Mouse (Mus musculus): ENCODE measurements around the gene Zfp97. TPM values are rescaled to one million over a fixed set of nuclear protein-coding genes. Genes with fewer than 3 reads are reported as not detected.
"Not testable (repeated sequence)": the region's sequence is repeated elsewhere in the genome, so short reads cannot be mapped to it uniquely, and the experiment has no call there.

The Zfp97 gene
- 4.1 TPM in 1 of 2 replicates, not detected in the other for polyA plus RNA-seq (2011; ENCODE audit: insufficient read depth, insufficient read length, low replicate concordance, missing spikeins)

DNA sequence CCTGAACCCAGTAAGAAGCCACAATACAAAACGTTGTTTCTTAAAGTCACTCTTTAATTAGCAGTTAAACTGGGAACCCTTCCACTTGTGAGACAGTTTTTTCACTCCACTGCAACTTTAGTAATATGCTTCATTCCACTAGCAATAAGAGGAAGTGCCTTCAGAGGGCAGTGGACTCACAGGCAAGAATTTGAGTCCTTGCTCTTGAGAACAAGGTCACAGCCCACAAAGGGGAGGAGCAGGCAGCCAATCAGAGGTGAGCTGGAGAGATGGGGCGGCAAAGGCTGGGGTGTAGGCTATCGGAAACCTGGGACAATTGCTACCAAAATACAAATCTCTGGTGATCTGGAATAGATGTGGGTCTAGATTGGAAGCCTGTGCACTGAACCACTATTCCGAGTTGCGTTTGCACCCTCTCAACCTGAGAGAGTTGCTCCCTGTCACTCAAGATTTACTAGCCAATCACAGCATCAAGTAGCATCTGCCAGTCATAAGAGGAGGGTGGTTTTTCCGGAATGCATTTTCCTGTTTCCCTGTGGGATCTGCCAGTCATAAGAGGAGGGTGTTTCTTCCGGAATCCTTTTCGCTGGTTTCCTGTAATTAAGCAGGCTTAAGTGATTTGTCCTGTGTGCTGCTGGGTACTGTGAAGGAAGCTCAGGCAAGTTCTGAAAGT lies at the start of gene Zfp97:
TSS of gene Zfp97 (plus strand) at position 586 of the 673 bp plus-strand sequence.
- no CpG with 5 or more reads among the region's 8 CpGs for WGBS
- not testable (repeated sequence) for H3K4me1 ChIP-seq (ENCODE audit: control insufficient read depth, insufficient read depth, low read length); H3K27ac ChIP-seq (ENCODE audit: control insufficient read depth, insufficient read depth, low read depth, low read length, poor library complexity); H3K4me3 ChIP-seq (replicated peaks; ENCODE audit: control insufficient read depth, low read depth, low read length)

DNA sequence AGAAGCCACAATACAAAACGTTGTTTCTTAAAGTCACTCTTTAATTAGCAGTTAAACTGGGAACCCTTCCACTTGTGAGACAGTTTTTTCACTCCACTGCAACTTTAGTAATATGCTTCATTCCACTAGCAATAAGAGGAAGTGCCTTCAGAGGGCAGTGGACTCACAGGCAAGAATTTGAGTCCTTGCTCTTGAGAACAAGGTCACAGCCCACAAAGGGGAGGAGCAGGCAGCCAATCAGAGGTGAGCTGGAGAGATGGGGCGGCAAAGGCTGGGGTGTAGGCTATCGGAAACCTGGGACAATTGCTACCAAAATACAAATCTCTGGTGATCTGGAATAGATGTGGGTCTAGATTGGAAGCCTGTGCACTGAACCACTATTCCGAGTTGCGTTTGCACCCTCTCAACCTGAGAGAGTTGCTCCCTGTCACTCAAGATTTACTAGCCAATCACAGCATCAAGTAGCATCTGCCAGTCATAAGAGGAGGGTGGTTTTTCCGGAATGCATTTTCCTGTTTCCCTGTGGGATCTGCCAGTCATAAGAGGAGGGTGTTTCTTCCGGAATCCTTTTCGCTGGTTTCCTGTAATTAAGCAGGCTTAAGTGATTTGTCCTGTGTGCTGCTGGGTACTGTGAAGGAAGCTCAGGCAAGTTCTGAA lies 57.7 kb downstream of the Zfp97 start:
- no CpG with 5 or more reads among the region's 8 CpGs for WGBS
- H3K27ac ChIP-seq (ENCODE audit: control insufficient read depth, insufficient read depth, low read depth, low read length, poor library complexity); H3K4me3 ChIP-seq (replicated peaks; ENCODE audit: control insufficient read depth, low read depth, low read length); H3K4me1 ChIP-seq (ENCODE audit: control insufficient read depth, insufficient read depth, low read length): not testable (repeated sequence)

DNA sequence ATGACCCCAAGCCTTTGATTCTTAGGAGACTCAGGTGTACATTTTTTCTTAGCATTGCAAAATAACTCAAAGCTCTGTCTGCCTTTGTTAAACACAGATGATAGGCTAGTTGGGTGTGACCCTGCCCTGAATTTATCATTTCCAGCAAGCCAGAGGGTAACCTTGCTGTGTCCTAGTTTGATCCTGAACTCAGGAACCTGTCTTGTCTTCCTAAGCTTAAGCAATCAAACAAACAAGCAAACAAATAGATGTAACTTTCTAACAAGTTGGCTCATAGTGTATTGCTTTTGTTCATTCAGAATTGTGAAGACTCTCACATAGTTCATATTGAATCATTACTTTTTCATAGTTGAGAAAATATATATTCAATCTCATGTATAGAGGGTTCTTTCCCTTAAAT lies 73.5 kb downstream of the Zfp97 start:
- H3K4me3 ChIP-seq (replicated peaks; ENCODE audit: control insufficient read depth, low read depth, low read length); H3K4me1 ChIP-seq (ENCODE audit: control insufficient read depth, insufficient read depth, low read length); H3K27ac ChIP-seq (ENCODE audit: control insufficient read depth, insufficient read depth, low read depth, low read length, poor library complexity): not testable (repeated sequence)

DNA sequence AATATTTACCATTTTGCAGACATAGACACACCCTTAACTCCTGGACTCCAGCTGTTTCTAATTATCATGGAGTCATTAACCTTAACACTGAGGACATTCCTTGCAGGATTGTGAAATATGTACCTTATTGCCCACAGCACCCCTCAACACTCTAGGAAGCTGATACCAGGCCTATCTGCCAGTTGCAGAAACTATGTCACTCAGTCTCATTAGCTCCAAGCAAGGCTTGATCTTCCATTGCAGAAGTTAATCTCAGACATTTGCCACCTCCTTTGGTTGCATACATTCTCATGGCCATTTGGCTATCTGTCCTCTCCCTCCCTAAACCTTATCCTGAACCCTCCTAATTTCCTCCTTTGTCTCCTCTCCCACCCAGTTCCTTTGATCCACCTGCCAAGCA lies 74.0 kb downstream of the Zfp97 start:
- no peak for TF ChIP-seq POLR2A (IDR thresholded peaks at IDR 0.05; ENCODE audit: borderline replicate concordance, control insufficient read depth, low read depth, low read length)
- no peak for TF ChIP-seq CTCF (IDR thresholded peaks at IDR 0.05; ENCODE audit: control insufficient read depth, insufficient read depth, low read length)
- Histone ChIP-seq H3K4me3 (replicated peaks; ENCODE audit: control insufficient read depth, low read depth, low read length) (no peak overlapping the region), H3K4me1 (ENCODE audit: control insufficient read depth, insufficient read depth, low read length) (no peaks in the 10 kb centered on the region), H3K27ac (ENCODE audit: control insufficient read depth, insufficient read depth, low read depth, low read length, poor library complexity) (no peak overlapping the region)

DNA sequence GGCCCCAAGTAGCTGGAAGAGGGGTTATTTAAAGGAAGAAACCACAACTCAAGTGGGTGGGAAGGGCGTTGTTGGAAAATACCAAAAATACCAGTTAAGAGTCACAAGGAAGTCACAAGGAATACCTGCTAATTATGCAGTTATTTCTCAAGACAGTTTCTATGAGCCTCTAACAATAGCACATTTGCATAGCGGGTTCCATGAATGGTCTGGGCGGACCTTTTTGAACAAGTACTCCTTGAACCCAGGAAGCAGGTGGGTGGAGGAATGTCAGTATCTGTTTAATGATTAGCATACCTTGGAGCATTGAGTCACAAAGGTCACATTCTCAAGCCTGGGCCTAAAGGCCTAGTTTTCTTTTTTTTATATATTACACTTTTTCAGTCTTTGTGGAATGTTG lies 74.9 kb downstream of the Zfp97 start:
- not testable (repeated sequence) for H3K4me3 ChIP-seq (replicated peaks; ENCODE audit: control insufficient read depth, low read depth, low read length); H3K27ac ChIP-seq (ENCODE audit: control insufficient read depth, insufficient read depth, low read depth, low read length, poor library complexity); H3K4me1 ChIP-seq (ENCODE audit: control insufficient read depth, insufficient read depth, low read length)
- WGBS = 87% methylated on average over 3 of the region's 3 CpGs

Other genes with a start within 250 kb of the Zfp97 start
- gene Zfp960, start 57.3 kb upstream of the Zfp97 start, polyA plus RNA-seq (2011; ENCODE audit: insufficient read depth, insufficient read length, low replicate concordance, missing spikeins) = 1.4 and 1.7 TPM in 2 replicates

Measured in bone marrow, adult 2 months (tissue).